Mouse (Mus musculus): ENCODE results near the gene Mamdc2.
"Not testable (repeated sequence)": the region's sequence is repeated elsewhere in the genome, so short reads cannot be mapped to it uniquely, and the experiment has no call there.

Gene Mamdc2

GRCm38 (mm10) chr19:23447988-23448497 lies at the start of gene Mamdc2:
Gene Mamdc2, minus strand, starts transcription at chr19:23448442.
- peak; percentile 55 for DNase-seq

GRCm38 (mm10) chr19:23498011-23498410 lies 49.8 kb upstream of the Mamdc2 start:
- DNase-seq: no peak

GRCm38 (mm10) chr19:23497171-23497917 lies 49.1 kb upstream of the Mamdc2 start:
- no peak for DNase-seq

- DNase-seq: no peak
Observed at GRCm38 (mm10) chr19:23496536-23496935, 48.3 kb upstream of the Mamdc2 start.

GRCm38 (mm10) chr19:23492663-23493062 lies 44.4 kb upstream of the Mamdc2 start:
- DNase-seq: no peak

- DNase-seq: not testable (repeated sequence)
Observed at GRCm38 (mm10) chr19:23490703-23491102, 42.5 kb upstream of the Mamdc2 start.

- DNase-seq: peak; percentile 35
Observed at GRCm38 (mm10) chr19:23489780-23490179, 41.5 kb upstream of the Mamdc2 start.

- DNase-seq: no peak
Observed at GRCm38 (mm10) chr19:23487421-23487820, 39.2 kb upstream of the Mamdc2 start.

GRCm38 (mm10) chr19:23486631-23487270 lies 38.5 kb upstream of the Mamdc2 start:
- DNase-seq: no peak

GRCm38 (mm10) chr19:23485940-23486600 lies 37.8 kb upstream of the Mamdc2 start:
- DNase-seq: no peak

- not testable (repeated sequence) for DNase-seq
Observed at GRCm38 (mm10) chr19:23482571-23482970, 34.3 kb upstream of the Mamdc2 start.

- no peak for DNase-seq
Observed at GRCm38 (mm10) chr19:23479597-23479967, 31.3 kb upstream of the Mamdc2 start.

GRCm38 (mm10) chr19:23478895-23479596 lies 30.8 kb upstream of the Mamdc2 start:
- peak; percentile 75 for DNase-seq

- DNase-seq: no peak
Observed at GRCm38 (mm10) chr19:23477826-23478225, 29.6 kb upstream of the Mamdc2 start.

- peak; percentile 21 for DNase-seq
Observed at GRCm38 (mm10) chr19:23467866-23468265, 19.6 kb upstream of the Mamdc2 start.

- no peak for DNase-seq
Observed at GRCm38 (mm10) chr19:23467011-23467410, 18.8 kb upstream of the Mamdc2 start.

GRCm38 (mm10) chr19:23457492-23457891 lies 9.2 kb upstream of the Mamdc2 start:
- DNase-seq: no peak

GRCm38 (mm10) chr19:23451361-23451760 lies 3.1 kb upstream of the Mamdc2 start:
- no peak for DNase-seq

- peak; percentile 70 for DNase-seq
Observed at GRCm38 (mm10) chr19:23447221-23447987, 838 bp downstream of the Mamdc2 start.

- peak; percentile 19 for DNase-seq
Observed at GRCm38 (mm10) chr19:23444910-23445845, 3.1 kb downstream of the Mamdc2 start.

- DNase-seq: no peak
Observed at GRCm38 (mm10) chr19:23435731-23436130, 12.5 kb downstream of the Mamdc2 start.
